Mouse (Mus musculus): ENCODE measurements at regions not wholly inside any gene's neighbourhood (a gene's known extent, or its start where the extent isn't known, plus 50 kb on each side); places are given as distances from the start of the nearest gene placed in this dataset.
A peak's percentile ranks its signal among the peaks of the same experiment; 100 is the strongest.
"Not testable (repeated sequence)": the region's sequence is repeated elsewhere in the genome, so short reads cannot be mapped to it uniquely, and the experiment has no call there.

- DNase-seq (ENCODE audit: low spot score in 2 of 2) = no peak
Observed at GRCm38 (mm10) chr5:75405496-75405895, 169.2 kb upstream of the Kit start.

- DNase-seq (ENCODE audit: low spot score in 2 of 2) = no peak
Observed at GRCm38 (mm10) chr5:75407686-75408085, 167.0 kb upstream of the Kit start.

GRCm38 (mm10) chr5:75410240-75411186 lies 164.2 kb upstream of the Kit start:
- DNase-seq (ENCODE audit: low spot score in 2 of 2) = no peak

- DNase-seq (ENCODE audit: low spot score in 2 of 2) = not testable (repeated sequence)
Observed at GRCm38 (mm10) chr5:75419282-75419681, 155.4 kb upstream of the Kit start.

- DNase-seq (ENCODE audit: low spot score in 2 of 2) = no peak
Observed at GRCm38 (mm10) chr5:75432885-75433284, 141.8 kb upstream of the Kit start.

- DNase-seq (ENCODE audit: low spot score in 2 of 2) = no peak
Observed at GRCm38 (mm10) chr5:75437924-75438323, 136.8 kb upstream of the Kit start.

GRCm38 (mm10) chr5:75444024-75444604 lies 130.6 kb upstream of the Kit start:
- no peak for DNase-seq (ENCODE audit: low spot score in 2 of 2)

GRCm38 (mm10) chr5:75446386-75446785 lies 128.3 kb upstream of the Kit start:
- no peak for DNase-seq (ENCODE audit: low spot score in 2 of 2)

GRCm38 (mm10) chr5:75449913-75450525 lies 124.7 kb upstream of the Kit start:
- DNase-seq (ENCODE audit: low spot score in 2 of 2) = no peak

- no peak for DNase-seq (ENCODE audit: low spot score in 2 of 2)
Observed at GRCm38 (mm10) chr5:75450564-75450963, 124.2 kb upstream of the Kit start.

- no peak for DNase-seq (ENCODE audit: low spot score in 2 of 2)
Observed at GRCm38 (mm10) chr5:75451081-75451480, 123.6 kb upstream of the Kit start.

GRCm38 (mm10) chr5:75451693-75452092 lies 123.0 kb upstream of the Kit start:
- peak in 1 of 2 experiments; percentile 34 for DNase-seq (ENCODE audit: low spot score in 2 of 2)

GRCm38 (mm10) chr5:75453757-75454390 lies 120.8 kb upstream of the Kit start:
- no peak for DNase-seq (ENCODE audit: low spot score in 2 of 2)

GRCm38 (mm10) chr5:75454961-75455541 lies 119.7 kb upstream of the Kit start:
- no peak for DNase-seq (ENCODE audit: low spot score in 2 of 2)

- DNase-seq (ENCODE audit: low spot score in 2 of 2) = no peak
Observed at GRCm38 (mm10) chr5:75457403-75457802, 117.3 kb upstream of the Kit start.

GRCm38 (mm10) chr5:75458317-75458716 lies 116.4 kb upstream of the Kit start:
- no peak for DNase-seq (ENCODE audit: low spot score in 2 of 2)

- no peak for DNase-seq (ENCODE audit: low spot score in 2 of 2)
Observed at GRCm38 (mm10) chr5:75459758-75460354, 114.9 kb upstream of the Kit start.

- no peak for DNase-seq (ENCODE audit: low spot score in 2 of 2)
Observed at GRCm38 (mm10) chr5:75460414-75461025, 114.2 kb upstream of the Kit start.

- no peak for DNase-seq (ENCODE audit: low spot score in 2 of 2)
Observed at GRCm38 (mm10) chr5:75461368-75461767, 113.3 kb upstream of the Kit start.

GRCm38 (mm10) chr5:75463591-75463990 lies 111.1 kb upstream of the Kit start:
- DNase-seq (ENCODE audit: low spot score in 2 of 2) = no peak

GRCm38 (mm10) chr5:75465701-75466100 lies 109.0 kb upstream of the Kit start:
- no peak for DNase-seq (ENCODE audit: low spot score in 2 of 2)
